Mouse (Mus musculus) neural tube, embryonic 14.5 days (tissue): Measurements from ENCODE around the gene Jup. TPM values are rescaled to one million over a fixed set of nuclear protein-coding genes. Genes with fewer than 3 reads are reported as not detected.

Experiments used
- ATAC-seq: fragments of 200-750 bp; cut with Nextera tagmentation; 2 replicates; pipeline ENCODE4 v1.8.0; 2017; ENCODE audit warnings: low read depth, mild to moderate bottlenecking, moderate TSS enrichment, moderate library complexity
- H3K27ac ChIP-seq: fragments of 300-500 bp; sonication (generic); 2 replicates; pipeline ENCODE4 v1.5.1; 2014; ENCODE audit warnings: low read depth, mild to moderate bottlenecking, control low read depth, low read length, moderate library complexity, mixed read lengths
- H3K27me3 ChIP-seq: fragments of 300-500 bp; sonication (generic); 2 replicates; pipeline ENCODE4 v1.6.1; 2014; ENCODE audit warnings: low read length; ENCODE audit not compliant: control insufficient read depth, insufficient read depth
- H3K36me3 ChIP-seq: fragments of 300-500 bp; sonication (generic); 2 replicates; pipeline ENCODE4 v1.6.1; 2014; ENCODE audit warnings: low read length, mixed read lengths; ENCODE audit not compliant: control insufficient read depth, insufficient read depth
- H3K4me1 ChIP-seq: fragments of 300-500 bp; sonication (generic); 2 replicates; pipeline ENCODE4 v1.6.1; 2014; ENCODE audit warnings: low read length; ENCODE audit not compliant: control insufficient read depth, insufficient read depth
- H3K4me2 ChIP-seq: fragments of 300-500 bp; sonication (generic); 2 replicates; pipeline ENCODE4 v1.6.1; 2014; ENCODE audit warnings: mild to moderate bottlenecking, low read depth, low read length, control low read depth
- H3K4me3 ChIP-seq: fragments of 300-500 bp; sonication (generic); 2 replicates; pipeline ENCODE4 v1.5.1; 2014; ENCODE audit warnings: low read depth, low read length, control low read depth, mixed read lengths
- H3K9ac ChIP-seq: fragments of 300-500 bp; sonication (generic); replicated peaks from 2 replicates; pipeline ENCODE4 v1.6.1; 2014; ENCODE audit warnings: low read depth, mild to moderate bottlenecking, control low read depth, low read length, mixed read lengths
- H3K9me3 ChIP-seq: fragments of 300-500 bp; sonication (generic); 2 replicates; pipeline ENCODE4 v1.6.1; 2016; ENCODE audit warnings: low read length; ENCODE audit not compliant: control insufficient read depth
- WGBS: fragments of 180-500 bp; shearing (Covaris S2); extraction: QIAGEN DNeasy Blood & Tissue Kit; methylation state at CpG from one replicate; pipeline ENCODE4 v1.1.7; 2014; 5-methylcytosine and 5-hydroxymethylcytosine counted together
- polyA plus RNA-seq: library from polyadenylated mRNA; unstranded; fragments of >200 nt; fragmentation: Nextera tagmentation; extraction: Ambion mirVana; gene quantifications from 2 replicates; pipeline ENCODE4 v1.2.1, GENCODE M21; 2014

The Jup gene
- polyA plus RNA-seq, 1 experiment from 2014 or later, result 43.0 TPM

GRCm38 (mm10) chr11:100395200-100395599 is 2.4 kb downstream of the Jup start:
- Histone ChIP-seq H3K4me1 (peaks cover 6% of the 10 kb centered on the region; the same call in 1 of the 2 replicates), H3K27me3 (no peaks in the 10 kb centered on the region), H3K27ac (no peak overlapping the region), H3K9ac (no peak overlapping the region), H3K4me2 (peak overlapping the region; percentile 43), H3K4me3 (peak overlapping the region; percentile 12; the same call in 1 of the 2 replicates), H3K9me3 (no peaks in the 10 kb centered on the region), H3K36me3 (no peaks in the 10 kb centered on the region)
- 39% methylated on average over 11 of the region's 11 CpGs for WGBS
- ATAC-seq, result no peak

- 63% methylated on average over 5 of the region's 5 CpGs for WGBS
Observed at GRCm38 (mm10) chr11:100394353-100395074, 3.0 kb downstream of the Jup start.

GRCm38 (mm10) chr11:100393733-100394132 is 3.8 kb downstream of the Jup start:
- H3K9ac ChIP-seq, result no peak overlapping the region
- ATAC-seq, result no peak
- H3K9me3 ChIP-seq, result no peaks in the 10 kb centered on the region
- no peaks in the 10 kb centered on the region for H3K27me3 ChIP-seq
- H3K36me3 ChIP-seq, result no peaks in the 10 kb centered on the region
- peaks cover 12% of the 10 kb centered on the region for H3K4me1 ChIP-seq
- no peak overlapping the region for H3K27ac ChIP-seq
- H3K4me2 ChIP-seq, result no peak overlapping the region
- no peak overlapping the region for H3K4me3 ChIP-seq
- WGBS, result 89% methylated on average over 7 of the region's 7 CpGs

More at GRCm38 (mm10) chr11:100394353-100395074, 3.0 kb downstream of the Jup start:
- Histone ChIP-seq H3K9me3 (no peaks in the 10 kb centered on the region), H3K4me1 (peaks cover 12% of the 10 kb centered on the region), H3K9ac (no peak overlapping the region), H3K4me2 (no peak overlapping the region), H3K4me3 (no peak overlapping the region), H3K36me3 (no peaks in the 10 kb centered on the region), H3K27ac (no peak overlapping the region), H3K27me3 (no peaks in the 10 kb centered on the region)
- ATAC-seq, result no peak

DNA sequence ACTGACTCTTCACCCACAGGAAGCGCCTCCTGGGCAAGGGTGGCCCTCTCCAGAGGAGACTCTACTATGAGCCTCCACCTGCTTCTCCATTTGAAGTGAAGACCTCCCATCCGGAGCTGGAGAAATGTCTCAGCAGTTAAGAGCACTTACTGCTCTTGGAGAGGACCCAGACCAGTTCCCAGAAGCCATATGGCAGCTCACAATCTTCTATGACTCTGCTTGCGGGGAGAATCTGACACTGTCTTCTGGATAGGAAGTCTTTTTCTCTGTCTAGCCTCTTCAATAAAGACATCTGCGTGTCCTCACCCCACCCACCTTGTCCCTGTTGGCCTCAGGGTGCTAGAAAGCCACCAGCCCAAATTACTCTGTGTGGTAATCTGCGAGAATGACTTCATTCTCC is 4.6 kb downstream of the Jup start:
- Histone ChIP-seq H3K9me3 (no peaks in the 10 kb centered on the region), H3K27ac (no peak overlapping the region), H3K27me3 (no peaks in the 10 kb centered on the region), H3K4me2 (no peak overlapping the region), H3K9ac (no peak overlapping the region), H3K4me3 (no peak overlapping the region), H3K36me3 (no peaks in the 10 kb centered on the region), H3K4me1 (peaks cover 12% of the 10 kb centered on the region)
- WGBS, result 84% methylated on average over 5 of the region's 5 CpGs
- ATAC-seq, result no peak

DNA sequence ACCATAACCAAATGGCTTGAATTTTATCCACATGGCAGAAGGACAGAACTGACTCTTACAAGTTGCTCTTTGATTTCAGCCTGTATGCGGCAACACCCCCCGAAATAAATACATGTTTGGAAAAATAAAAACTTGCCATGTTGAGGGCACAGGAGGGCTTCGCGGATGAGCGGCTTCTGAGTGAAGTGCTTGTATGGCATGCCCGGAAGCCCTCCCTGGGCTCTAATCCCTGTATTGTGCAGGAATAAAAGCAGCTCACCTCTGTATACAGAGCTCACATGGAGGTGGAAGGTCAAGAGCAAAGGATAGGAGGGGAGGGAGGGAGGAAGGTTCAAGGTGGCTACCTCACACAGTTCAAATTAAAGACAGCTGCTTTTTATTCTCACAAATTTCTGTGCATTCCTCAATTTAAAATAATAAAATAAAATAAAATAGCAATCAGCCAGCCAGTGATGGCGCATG is 5.6 kb downstream of the Jup start:
- no peaks in the 10 kb centered on the region for H3K36me3 ChIP-seq
- no peaks in the 10 kb centered on the region for H3K9me3 ChIP-seq
- no peak overlapping the region for H3K4me2 ChIP-seq
- no peak overlapping the region for H3K27ac ChIP-seq
- no peak for ATAC-seq
- no peaks in the 10 kb centered on the region for H3K27me3 ChIP-seq
- H3K4me3 ChIP-seq, result no peak overlapping the region
- WGBS, result 89% methylated on average over 7 of the region's 7 CpGs
- H3K9ac ChIP-seq, result no peak overlapping the region
- H3K4me1 ChIP-seq, result peaks cover 15% of the 10 kb centered on the region

GRCm38 (mm10) chr11:100391081-100391883 is 6.3 kb downstream of the Jup start:
- no peak overlapping the region for H3K4me2 ChIP-seq

DNA sequence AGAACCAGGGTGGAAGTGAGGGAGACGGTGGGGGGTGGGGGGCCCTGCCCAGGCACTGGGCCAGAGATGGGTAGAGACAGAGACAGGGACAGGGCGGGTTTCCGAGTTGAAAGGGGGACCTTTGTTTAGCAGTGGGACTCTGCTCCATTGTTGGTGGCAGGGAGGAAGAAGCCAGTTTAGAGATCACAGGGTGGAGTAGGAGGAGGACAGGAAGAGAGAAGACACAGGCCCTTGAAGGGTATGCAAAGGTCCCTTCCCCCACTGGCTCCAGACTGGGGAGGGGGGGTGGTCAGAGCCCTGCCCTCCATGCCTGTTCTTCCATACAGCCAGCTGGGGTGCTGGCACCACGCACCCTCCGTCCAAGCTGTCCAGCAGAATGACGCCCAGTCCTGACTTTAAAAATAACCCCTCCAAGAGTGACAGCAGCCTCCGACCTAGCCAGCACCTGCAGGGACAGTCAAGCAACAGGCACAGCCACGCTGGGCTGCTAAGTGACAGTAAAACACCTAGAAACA is 7.6 kb downstream of the Jup start:
- 39% methylated on average over 8 of the region's 8 CpGs for WGBS
- ATAC-seq, result no peak
- no peaks in the 10 kb centered on the region for H3K36me3 ChIP-seq

More at GRCm38 (mm10) chr11:100391081-100391883, 6.3 kb downstream of the Jup start:
- Histone ChIP-seq H3K27me3 (no peaks in the 10 kb centered on the region), H3K9me3 (no peaks in the 10 kb centered on the region), H3K4me1 (peaks cover 15% of the 10 kb centered on the region), H3K27ac (no peak overlapping the region; the same call in 1 of the 2 replicates), H3K36me3 (no peaks in the 10 kb centered on the region), H3K4me3 (no peak overlapping the region), H3K9ac (no peak overlapping the region)
- WGBS, result 59% methylated on average over 9 of the region's 9 CpGs
- ATAC-seq, result peak; percentile 38; the same call in 1 of the 2 replicates

DNA sequence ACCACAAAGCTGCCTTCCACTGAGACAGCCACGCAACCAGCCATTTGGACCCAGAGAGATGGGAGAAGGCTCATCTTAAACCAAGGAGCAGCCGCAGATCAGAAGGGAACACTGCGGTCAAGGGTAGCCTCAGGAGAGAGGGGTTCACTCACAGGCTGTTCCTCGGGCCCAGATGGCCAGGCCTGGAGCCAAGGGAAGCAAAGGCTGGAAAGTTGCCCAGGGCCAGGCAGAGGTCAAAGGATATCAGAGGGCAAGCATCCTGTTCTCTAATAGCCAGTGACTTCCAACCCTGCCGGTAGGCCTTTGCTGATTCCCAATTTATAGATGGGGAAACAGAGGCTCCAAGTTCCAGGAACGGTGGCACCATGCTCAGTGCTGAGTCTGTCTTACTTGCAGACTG is 9.0 kb downstream of the Jup start:
- peaks cover 4% of the 10 kb centered on the region; the same call in 1 of the 2 replicates for H3K36me3 ChIP-seq
- H3K27me3 ChIP-seq, result no peaks in the 10 kb centered on the region
- no peak overlapping the region for H3K27ac ChIP-seq
- no peak overlapping the region for H3K9ac ChIP-seq
- WGBS, result 88% methylated on average over 6 of the region's 6 CpGs
- H3K4me3 ChIP-seq, result no peak overlapping the region
- peaks cover 10% of the 10 kb centered on the region; the same call in 1 of the 2 replicates for H3K4me1 ChIP-seq
- ATAC-seq, result no peak
- H3K9me3 ChIP-seq, result no peaks in the 10 kb centered on the region
- H3K4me2 ChIP-seq, result no peak overlapping the region

More for the DNA sequence above, 7.6 kb downstream of the Jup start:
- H3K4me2 ChIP-seq, result no peak overlapping the region
- H3K27ac ChIP-seq, result no peak overlapping the region
- no peak overlapping the region for H3K9ac ChIP-seq
- H3K9me3 ChIP-seq, result no peaks in the 10 kb centered on the region
- no peak overlapping the region for H3K4me3 ChIP-seq
- peaks cover 12% of the 10 kb centered on the region; the same call in 1 of the 2 replicates for H3K4me1 ChIP-seq
- H3K27me3 ChIP-seq, result no peaks in the 10 kb centered on the region
